Mouse (Mus musculus): ENCODE measurements at regions not wholly inside any gene's neighbourhood (a gene's known extent, or its start where the extent isn't known, plus 50 kb on each side); places are given as distances from the start of the nearest gene placed in this dataset.

DNA sequence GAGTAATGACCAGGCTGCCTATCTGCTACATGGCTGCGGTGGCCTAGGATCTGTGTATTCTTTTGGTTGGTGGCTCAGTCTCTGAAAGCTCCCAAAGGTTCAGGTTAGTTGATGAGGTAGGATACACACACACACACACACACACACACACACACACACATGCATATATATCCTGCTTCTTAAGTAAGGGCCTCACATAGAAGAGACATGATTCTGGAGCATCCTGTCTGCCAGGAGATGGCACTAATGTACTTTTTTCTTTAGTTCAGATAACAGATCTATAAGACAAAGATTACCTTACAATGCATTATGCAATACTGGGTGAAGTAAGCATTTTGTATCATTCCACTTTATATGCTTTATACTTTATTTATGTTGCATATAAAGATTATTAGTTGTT, 149.8 kb downstream of the Ankrd7 start:
- peak; percentile 24 for DNase-seq (ENCODE audit: low read depth, low spot score)

DNA sequence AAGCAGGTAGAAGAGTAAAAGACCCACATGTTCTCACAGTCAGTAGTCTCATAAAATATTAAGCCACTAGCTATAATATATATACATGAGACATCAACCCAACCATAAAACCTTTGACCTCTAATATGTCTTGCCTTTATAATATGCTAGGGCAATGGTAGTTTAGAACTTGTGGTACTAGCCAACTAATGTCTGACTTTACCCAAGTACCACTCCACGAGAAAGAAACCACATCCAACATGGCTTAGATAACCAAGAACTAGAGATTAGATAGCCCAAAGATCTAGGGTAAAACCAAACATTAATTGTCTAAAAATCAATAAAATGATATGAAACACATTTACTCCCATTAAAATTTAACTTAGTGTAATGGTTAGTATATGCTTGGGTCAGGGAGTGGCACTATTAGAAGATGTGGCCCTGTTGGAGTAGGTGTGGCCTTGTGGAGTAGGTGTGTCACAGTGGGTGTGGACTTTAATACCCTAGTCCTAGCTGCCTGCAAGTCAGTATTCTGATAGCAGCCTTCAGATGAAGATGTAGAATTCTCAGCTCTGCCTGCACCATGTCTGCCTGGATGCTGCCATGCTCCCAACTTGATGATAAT, 152.2 kb downstream of the Ankrd7 start:
- DNase-seq (ENCODE audit: low read depth, low spot score), result no peak

DNA sequence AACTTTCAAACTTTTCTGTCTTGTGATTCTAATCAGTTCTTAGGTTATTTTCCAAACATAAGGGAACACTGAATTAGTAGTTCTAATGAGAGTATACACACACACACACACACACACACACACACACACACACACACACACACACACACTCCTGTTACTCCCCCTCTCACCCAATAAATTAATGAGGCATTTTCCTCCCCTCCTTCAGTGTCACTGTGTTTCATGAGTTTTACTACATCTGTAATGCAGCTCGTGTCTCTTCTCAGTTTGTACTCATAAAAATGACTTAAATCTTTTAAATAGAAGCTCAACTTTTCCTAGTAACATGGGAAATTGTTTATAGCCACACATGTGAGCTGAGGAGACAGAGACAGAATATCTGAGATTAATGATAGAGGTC, 168.2 kb downstream of the Ankrd7 start:
- DNase-seq (ENCODE audit: low read depth, low spot score), result no peak

Measured in brain, embryonic 18.5 days (tissue).